Mouse (Mus musculus) E14TG2a.4 (cell line): ENCODE data around the gene Prcc.
"Not testable (repeated sequence)": the region's sequence is repeated elsewhere in the genome, so short reads cannot be mapped to it uniquely, and the experiment has no call there.

ENCODE experiments used
- H3K27me3 ChIP-seq: 2 replicates; pipeline ENCODE4 v1.6.1; 2014; ENCODE audit warnings: low read length, control low read depth; ENCODE audit not compliant: insufficient read depth
- H3K36me3 ChIP-seq: 2 replicates; pipeline ENCODE4 v1.6.1; 2014; ENCODE audit warnings: low read length, control low read depth; ENCODE audit not compliant: insufficient read depth
- H3K4me1 ChIP-seq: replicated peaks from 2 replicates; pipeline ENCODE4 v1.6.1; 2014; ENCODE audit warnings: low read depth, low read length, control low read depth
- H3K4me3 ChIP-seq: replicated peaks from 2 replicates; pipeline ENCODE4 v1.5.1; 2014; ENCODE audit warnings: mild to moderate bottlenecking, low read length
- H3K9me3 ChIP-seq: 2 replicates; pipeline ENCODE4 v1.6.1; 2014; ENCODE audit warnings: low read length, control low read depth
- CTCF ChIP-seq: conservative IDR thresholded peaks from 2 replicates; pipeline ENCODE4 v1.5.1; 2014; ENCODE audit warnings: low read length
- NANOG ChIP-seq: IDR thresholded peaks from 2 replicates; pipeline ENCODE4 v1.6.1; 2014; ENCODE audit warnings: borderline replicate concordance, low read length, mixed read lengths
- POU5F1 ChIP-seq: IDR thresholded peaks from 2 replicates; pipeline ENCODE4 v1.6.1; 2014; ENCODE audit warnings: low read length, borderline replicate concordance

The Prcc gene

GRCm38 (mm10) chr3:87877730-87878129, 7.7 kb downstream of the Prcc start:
- Histone ChIP-seq H3K9me3 (no peaks in the 10 kb centered on the region), H3K4me1 (peaks cover 19% of the 10 kb centered on the region), H3K27me3 (no peaks in the 10 kb centered on the region), H3K36me3 (peaks cover 91% of the 10 kb centered on the region), H3K4me3 (no peak overlapping the region)
- TF ChIP-seq NANOG = no peak
- TF ChIP-seq CTCF = no peak
- TF ChIP-seq POU5F1 = no peak

DNA sequence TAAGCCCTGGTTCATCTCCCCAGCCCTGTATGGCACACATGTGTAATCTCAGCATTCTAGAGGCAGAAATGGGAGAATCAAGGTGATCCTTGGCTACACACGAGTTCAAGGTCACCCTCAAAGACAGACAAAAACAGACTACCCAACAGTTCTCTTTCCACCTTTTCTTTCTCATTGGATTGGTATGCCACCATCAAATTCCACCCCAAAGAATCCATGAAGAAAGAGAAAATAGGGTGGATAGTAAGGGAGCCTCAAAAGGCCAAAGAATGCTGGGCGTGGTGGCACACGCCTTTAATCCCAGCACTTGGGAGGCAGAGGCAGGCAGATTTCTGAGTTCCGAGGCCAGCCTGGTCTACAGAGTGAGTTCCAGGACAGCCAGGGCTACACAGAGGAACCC, 21.3 kb downstream of the Prcc start:
- H3K36me3 ChIP-seq = peaks cover 95% of the 10 kb centered on the region
- not testable (repeated sequence) for H3K4me3 ChIP-seq, H3K9me3 ChIP-seq, H3K27me3 ChIP-seq
- peaks cover 75% of the 10 kb centered on the region for H3K4me1 ChIP-seq

DNA sequence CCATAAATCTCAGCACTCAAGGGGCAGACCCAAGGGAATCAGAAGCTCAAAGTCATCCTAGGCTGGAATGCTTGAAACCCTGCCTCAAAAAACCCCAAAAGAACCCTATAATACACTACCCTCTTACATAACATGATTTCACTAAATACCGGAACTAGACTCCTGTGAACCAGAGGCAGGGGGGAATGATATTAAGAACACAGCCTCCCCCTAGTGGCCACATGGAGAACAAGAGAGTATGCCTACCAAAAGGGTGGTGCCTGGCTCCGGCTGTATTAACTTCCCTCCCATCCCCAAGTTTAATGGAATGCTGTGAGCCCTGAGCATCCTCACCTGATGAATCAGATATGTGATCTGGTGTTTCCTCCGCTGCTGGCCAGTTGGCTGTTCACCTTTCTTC, 25.6 kb downstream of the Prcc start:
- no peaks in the 10 kb centered on the region for H3K9me3 ChIP-seq
- H3K4me3 ChIP-seq = no peak overlapping the region
- no peaks in the 10 kb centered on the region for H3K27me3 ChIP-seq
- peaks cover 52% of the 10 kb centered on the region for H3K4me1 ChIP-seq
- TF ChIP-seq POU5F1 (no peak), CTCF (peak; percentile 94)
- peaks cover 83% of the 10 kb centered on the region for H3K36me3 ChIP-seq

DNA sequence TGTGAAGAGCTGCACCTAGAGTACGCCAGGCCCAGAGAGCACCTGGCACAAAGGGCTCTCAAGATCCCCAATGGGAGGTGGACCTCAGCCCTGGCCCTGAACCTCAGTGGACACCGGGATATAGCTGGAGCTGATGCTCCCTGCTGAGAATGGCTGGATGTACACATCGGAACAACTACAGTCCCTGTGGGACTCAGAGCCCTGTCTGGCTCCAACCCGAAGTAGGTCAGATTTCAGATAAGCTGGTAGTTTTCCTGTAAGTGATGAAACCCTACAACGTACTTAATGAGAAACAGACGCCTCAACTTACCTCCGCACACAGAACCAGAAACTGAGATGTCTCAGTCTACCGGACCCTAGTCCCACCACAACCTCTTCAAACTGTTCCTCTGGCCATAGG, 27.7 kb downstream of the Prcc start:
- Histone ChIP-seq H3K9me3 (no peaks in the 10 kb centered on the region), H3K36me3 (peaks cover 65% of the 10 kb centered on the region), H3K4me1 (peaks cover 36% of the 10 kb centered on the region), H3K27me3 (peaks cover 5% of the 10 kb centered on the region; the same call in 1 of the 2 replicates), H3K4me3 (no peak overlapping the region)
- TF ChIP-seq CTCF = no peak
- no peak for TF ChIP-seq POU5F1
- TF ChIP-seq NANOG = no peak

- no peaks in the 10 kb centered on the region for H3K9me3 ChIP-seq
These were observed 29.5 kb downstream of the Prcc start for GRCm38 (mm10) chr3:87855936-87856335.

DNA sequence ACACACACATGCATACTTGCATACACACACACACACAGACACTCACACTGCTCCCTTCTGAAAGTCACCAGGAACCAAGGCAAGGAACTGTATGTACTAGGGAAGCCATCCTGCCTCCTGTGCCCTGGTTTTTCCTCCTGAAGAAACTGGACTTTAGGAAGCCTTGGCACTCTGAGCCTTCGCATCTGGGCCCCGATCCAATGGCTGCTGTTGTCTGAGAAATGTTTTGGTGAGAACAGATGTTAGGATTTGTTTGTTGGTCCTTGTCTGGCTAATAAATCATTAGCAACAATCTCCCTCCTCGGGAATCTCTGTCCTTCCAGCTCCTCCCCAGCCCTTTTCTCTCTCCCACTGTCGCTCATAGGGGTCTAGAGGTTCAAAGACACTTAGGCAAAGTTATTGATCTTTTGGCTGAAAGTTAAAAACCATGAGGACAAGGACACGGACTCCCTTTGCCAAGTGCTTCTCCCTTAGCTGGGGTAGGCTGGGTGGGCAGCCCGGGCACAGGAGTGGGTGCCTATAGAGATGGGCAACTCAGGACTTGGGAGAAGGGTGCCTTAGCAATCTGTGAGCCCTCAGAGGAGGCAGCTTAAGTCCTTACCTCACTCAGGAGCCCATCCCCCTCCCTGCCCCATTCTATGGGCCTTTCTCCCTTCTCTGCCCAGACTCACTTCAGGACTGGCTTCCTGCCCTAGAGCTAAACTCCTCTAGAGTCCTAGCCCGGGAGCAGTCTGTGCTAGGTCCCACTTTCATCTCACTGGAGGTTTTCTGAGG, 30.4 kb downstream of the Prcc start:
- no peak for TF ChIP-seq CTCF
- TF ChIP-seq POU5F1 = no peak
- no peak for TF ChIP-seq NANOG
- H3K4me3 ChIP-seq = no peak overlapping the region
- H3K9me3 ChIP-seq = no peaks in the 10 kb centered on the region
- H3K27me3 ChIP-seq = peaks cover 12% of the 10 kb centered on the region; the same call in 1 of the 2 replicates
- H3K36me3 ChIP-seq = peaks cover 39% of the 10 kb centered on the region
- H3K4me1 ChIP-seq = peaks cover 30% of the 10 kb centered on the region

More at GRCm38 (mm10) chr3:87855936-87856335, 29.5 kb downstream of the Prcc start:
- Histone ChIP-seq H3K4me1 (peaks cover 39% of the 10 kb centered on the region), H3K27me3 (peaks cover 5% of the 10 kb centered on the region; the same call in 1 of the 2 replicates), H3K4me3 (no peak overlapping the region), H3K36me3 (peaks cover 49% of the 10 kb centered on the region)
- TF ChIP-seq CTCF (no peak), NANOG (no peak), POU5F1 (no peak)

DNA sequence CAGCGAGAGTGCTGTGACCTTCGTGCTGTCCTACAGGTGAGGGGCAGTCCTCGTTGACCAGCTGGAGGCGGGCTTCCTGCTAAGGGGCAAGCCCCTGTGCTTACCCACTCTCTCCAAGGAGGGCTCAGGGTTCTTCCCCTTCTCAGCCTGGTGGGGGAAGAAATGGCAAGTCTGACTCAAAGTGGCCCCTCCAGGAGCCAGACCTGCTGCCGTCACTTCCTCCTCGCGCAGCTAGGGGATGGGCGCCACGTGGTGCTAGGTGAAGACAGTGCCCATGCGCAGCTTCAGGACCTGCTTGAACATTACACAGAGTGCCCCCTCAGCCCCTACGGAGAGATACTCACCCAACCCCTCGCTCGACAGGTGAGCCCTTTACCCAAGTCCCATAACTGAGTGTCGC, 36.3 kb downstream of the Prcc start:
- no peak for TF ChIP-seq CTCF
- no peak for TF ChIP-seq NANOG
- TF ChIP-seq POU5F1 = no peak

GRCm38 (mm10) chr3:87847680-87848079, 37.7 kb downstream of the Prcc start:
- H3K36me3 ChIP-seq = no peaks in the 10 kb centered on the region
- H3K4me1 ChIP-seq = peaks cover 12% of the 10 kb centered on the region
- no peaks in the 10 kb centered on the region for H3K9me3 ChIP-seq
- peaks cover 40% of the 10 kb centered on the region for H3K27me3 ChIP-seq
- no peak overlapping the region for H3K4me3 ChIP-seq
- no peak for TF ChIP-seq POU5F1
- no peak for TF ChIP-seq NANOG
- TF ChIP-seq CTCF = no peak

More for the DNA sequence above, 36.3 kb downstream of the Prcc start:
- no peak overlapping the region for H3K4me3 ChIP-seq
- H3K9me3 ChIP-seq = no peaks in the 10 kb centered on the region
- peaks cover 13% of the 10 kb centered on the region for H3K4me1 ChIP-seq
- peaks cover 45% of the 10 kb centered on the region for H3K27me3 ChIP-seq
- H3K36me3 ChIP-seq = no peaks in the 10 kb centered on the region

- Histone ChIP-seq H3K9me3 (no peaks in the 10 kb centered on the region), H3K36me3 (no peaks in the 10 kb centered on the region), H3K27me3 (peaks cover 40% of the 10 kb centered on the region), H3K4me3 (no peak within 1 kb of the TSS), H3K4me1 (peaks cover 2% of the 10 kb centered on the region)
- no peak for TF ChIP-seq NANOG
- no peak for TF ChIP-seq CTCF
- TF ChIP-seq POU5F1 = no peak
These were observed 38.7 kb downstream of the Prcc start, which contains the start of gene Sh2d2a for GRCm38 (mm10) chr3:87846650-87847110. Sh2d2a (plus strand) TSS chr3:87846755.
